Comparison of ENCODE assay signal across 8 mouse cellular contexts in genomic region chr4:127060585-127061290, GRCm38 (mm10). TPM values are rescaled to one million over a fixed set of nuclear protein-coding genes. Genes with fewer than 3 reads are reported as not detected.
DNase-seq lines count a peak whose midpoint lies in the region; ATAC-seq lines count a peak whose summit lies in the region.

TSS of gene Zmym1 (minus strand) at chr4:127061152.

- peak; percentile 99 for ATAC-seq in common myeloid progenitor, adult 5-6 weeks (replicated peaks; ENCODE audit: low read depth, poor library complexity, severe bottlenecking)
- ATAC-seq in megakaryocyte progenitor cell, adult 5-6 weeks (replicated peaks; ENCODE audit: poor library complexity): peak; percentile 100

- peak; percentile 95 for DNase-seq in ZHBTc4 (ENCODE audit: low read depth, low spot score)
- peak; percentile 83 to 84 for DNase-seq in gastrocnemius, adult 8-10 months (ENCODE audit: low spot score in 2 of 2)
- DNase-seq in induced T-regulatory cell, adult 2 months (ENCODE audit: low read depth): peak; percentile 94
- DNase-seq in left cerebral cortex, adult 9 months (ENCODE audit: low spot score in 2 of 2): peak; percentile 65 to 89
- peak; percentile 88 for DNase-seq in right cerebral cortex, postnatal 14 days
- peak; percentile 83 to 89 for DNase-seq in urinary bladder, postnatal 36 days (ENCODE audit: low spot score in 2 of 2)

RNA-seq across cellular contexts. Expression of gene Zmym1, which starts in this region (rescaled TPM):
- total RNA-seq in common myeloid progenitor, adult 5-6 weeks (2017): 19.1 and 23.1 TPM in 2 replicates
- 1 to 10 TPM; 4.4 to 7.8 (median 7.2) TPM for total RNA-seq in gastrocnemius, adult 8-10 months (2022)
- total RNA-seq in megakaryocyte progenitor cell, adult 5-6 weeks (2015): 18.0 and 22.3 TPM in 2 replicates
- 13.6 and 21.1 TPM in 2 replicates for total RNA-seq in megakaryocyte progenitor cell, adult 5-6 weeks (2017)

Comparison
In these comparisons a context has a peak if more than half of its experiments do, and no peak if none do; other contexts are left out.
1. Peak in every context shown above with its lines: DNase-seq and ATAC-seq.